21 mouse cellular contexts compared by ENCODE assay signal in the genomic region with DNA sequence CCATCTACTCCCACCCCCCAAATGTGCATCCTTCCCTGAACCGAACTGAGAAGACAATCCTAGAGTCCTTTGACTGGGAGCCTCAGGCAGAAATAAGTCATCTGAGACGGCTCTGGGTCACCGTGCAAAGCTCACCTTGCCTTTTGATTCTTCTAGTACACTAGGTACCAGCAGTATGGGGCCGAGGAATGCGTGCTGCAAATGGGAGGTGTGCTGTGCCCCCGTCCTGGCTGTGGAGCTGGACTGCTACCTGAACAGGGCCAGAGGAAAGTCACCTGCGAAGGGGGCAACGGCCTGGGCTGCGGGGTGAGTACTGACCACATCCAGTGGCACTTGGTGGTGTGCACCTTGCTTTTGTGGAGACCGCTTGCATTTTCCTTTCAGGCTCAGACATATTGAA.
DNase-seq lines count a peak whose midpoint lies in the region; ATAC-seq and TF ChIP-seq lines count a peak whose summit lies in the region.
"Had no signal": no experiment of that assay in that cellular context is flagged by ENCODE, and none has a peak within 500 bp of the region (broad histone marks: within the 10 kb centered on the region; RNA-seq: fewer than 3 reads in every experiment).

No protein-coding gene starts in this region.

- H3K4me2 ChIP-seq in kidney, embryonic 15.5 days: no peak overlapping the region
- H3K4me2 ChIP-seq in lung, postnatal 0 days (replicated peaks; ENCODE audit: low read depth, low read length): no peak overlapping the region
- H3K4me2 ChIP-seq: embryonic facial prominence, embryonic 13.5 days; heart, embryonic 11.5 days; heart, embryonic 15.5 days; hindbrain, embryonic 14.5 days had no signal

- no peaks in the 10 kb centered on the region; the same call in 1 of the 2 replicates for H3K4me1 ChIP-seq in kidney, embryonic 15.5 days
- no peaks in the 10 kb centered on the region for H3K4me1 ChIP-seq in lung, postnatal 0 days (ENCODE audit: insufficient read depth, low read depth, low read length)
- H3K4me1 ChIP-seq: heart, embryonic 15.5 days had no signal

- no peak for ATAC-seq in kidney, embryonic 15.5 days (replicated peaks; ENCODE audit: low FRiP score)
- ATAC-seq in lung, postnatal 0 days: no peak
- ATAC-seq: activated CD4-positive, CD25-positive, alpha-beta regulatory T cell, adult 4 months; forebrain, embryonic 14.5 days; Patski had no signal

- TF ChIP-seq EP300 in lung, postnatal 0 days (IDR thresholded peaks at IDR 0.05): no peak

- no peak overlapping the region for H3K9ac ChIP-seq in kidney, embryonic 15.5 days
- no peak overlapping the region for H3K9ac ChIP-seq in lung, postnatal 0 days (replicated peaks; ENCODE audit: low read depth)
- H3K9ac ChIP-seq: embryonic facial prominence, embryonic 13.5 days; heart, embryonic 15.5 days; hindbrain, embryonic 14.5 days had no signal

- no peaks in the 10 kb centered on the region for H3K36me3 ChIP-seq in kidney, embryonic 15.5 days
- no peaks in the 10 kb centered on the region for H3K36me3 ChIP-seq in lung, postnatal 0 days (ENCODE audit: insufficient read depth, low read length)
- H3K36me3 ChIP-seq: embryonic facial prominence, embryonic 13.5 days; forebrain, embryonic 10.5 days; heart, embryonic 15.5 days; hindbrain, embryonic 10.5 days had no signal

- 64% methylated on average over 10 of the region's 10 CpGs for WGBS in kidney, embryonic 15.5 days
- WGBS in lung, postnatal 0 days: 52% methylated on average over 10 of the region's 10 CpGs

- TF ChIP-seq CTCF in lung, postnatal 0 days (IDR thresholded peaks at IDR 0.05): no peak

- H3K9me3 ChIP-seq in kidney, embryonic 15.5 days (replicated peaks): no peaks in the 10 kb centered on the region
- no peaks in the 10 kb centered on the region for H3K9me3 ChIP-seq in lung, postnatal 0 days (ENCODE audit: low read length)
- H3K9me3 ChIP-seq: embryonic facial prominence, embryonic 13.5 days; forebrain, embryonic 10.5 days; heart, embryonic 15.5 days; hindbrain, embryonic 10.5 days had no signal

- H3K27ac ChIP-seq in kidney, embryonic 15.5 days: no peak overlapping the region
- H3K27ac ChIP-seq in lung, postnatal 0 days (ENCODE audit: low read length): no peak overlapping the region
- H3K27ac ChIP-seq: embryonic facial prominence, embryonic 13.5 days; forebrain, embryonic 10.5 days; gastrocnemius, adult 2 months; heart, embryonic 15.5 days; hindbrain, embryonic 10.5 days; hindbrain, embryonic 14.5 days had no signal

- H3K27me3 ChIP-seq in kidney, embryonic 15.5 days: no peaks in the 10 kb centered on the region
- H3K27me3 ChIP-seq in lung, postnatal 0 days (replicated peaks; ENCODE audit: insufficient read depth, low read length): no peaks in the 10 kb centered on the region
- H3K27me3 ChIP-seq: heart, embryonic 15.5 days; Patski had no signal

- H3K4me3 ChIP-seq in kidney, embryonic 15.5 days (replicated peaks): no peak overlapping the region
- H3K4me3 ChIP-seq in lung, postnatal 0 days (ENCODE audit: low read depth, low read length): no peak overlapping the region
- H3K4me3 ChIP-seq: embryonic facial prominence, embryonic 13.5 days; forebrain, embryonic 10.5 days; gastrocnemius, adult 2 months; heart, embryonic 15.5 days; hindbrain, embryonic 10.5 days had no signal

- peak; percentile 62 for DNase-seq in kidney, adult 11 months
- DNase-seq in kidney, adult 8-10 months: peak; percentile 23 to 38
- DNase-seq in kidney, postnatal 10 days: peak; percentile 19
- peak; percentile 5 to 11 for DNase-seq in kidney, postnatal 4 days
- DNase-seq in lung, postnatal 0 days (ENCODE audit: low spot score): no peak
- DNase-seq: adrenal gland, postnatal 25 days; cerebellum, adult 18-20 months; cerebellum, adult 9-11 months; cerebellum, postnatal 36 days; gastrocnemius, adult 2 months; gastrocnemius, postnatal 25 days had no signal
